Mouse (Mus musculus): ENCODE results near the gene 1700001C19Rik.

The 1700001C19Rik gene

GRCm38 (mm10) chr17:47395376-47395913 lies 41.7 kb downstream of the 1700001C19Rik start:
- in situ Hi-C loops (cut with MboI; ENCODE audit: low pct_unique_long_range_greater_than_20kb in 1 of 2, low sequenced_read_pairs in 2 of 2, unreplicated experiment in 1 of 2), result no loop called here

- in situ Hi-C loops (cut with MboI; ENCODE audit: low pct_unique_long_range_greater_than_20kb in 1 of 2, low sequenced_read_pairs in 2 of 2, unreplicated experiment in 1 of 2), result no loop called here
Observed at GRCm38 (mm10) chr17:47394223-47394869, 42.8 kb downstream of the 1700001C19Rik start.

- in situ Hi-C loops (cut with MboI; ENCODE audit: low pct_unique_long_range_greater_than_20kb in 1 of 2, low sequenced_read_pairs in 2 of 2, unreplicated experiment in 1 of 2), result no loop called here
Observed at GRCm38 (mm10) chr17:47386649-47387048, 50.5 kb downstream of the 1700001C19Rik start.

- in situ Hi-C loops (cut with MboI; ENCODE audit: low pct_unique_long_range_greater_than_20kb in 1 of 2, low sequenced_read_pairs in 2 of 2, unreplicated experiment in 1 of 2), result no loop called here
Observed at GRCm38 (mm10) chr17:47385145-47385544, 52.0 kb downstream of the 1700001C19Rik start, which contains the start of gene Guca1b. Guca1b (plus strand) TSS chr17:47385393.

GRCm38 (mm10) chr17:47384064-47384463 lies 53.1 kb downstream of the 1700001C19Rik start:
- in situ Hi-C loops (cut with MboI; ENCODE audit: low pct_unique_long_range_greater_than_20kb in 1 of 2, low sequenced_read_pairs in 2 of 2, unreplicated experiment in 1 of 2), result no loop called here

GRCm38 (mm10) chr17:47383266-47383665 lies 53.9 kb downstream of the 1700001C19Rik start:
- in situ Hi-C loops (cut with MboI; ENCODE audit: low pct_unique_long_range_greater_than_20kb in 1 of 2, low sequenced_read_pairs in 2 of 2, unreplicated experiment in 1 of 2), result no loop called here

- in situ Hi-C loops (cut with MboI; ENCODE audit: low pct_unique_long_range_greater_than_20kb in 1 of 2, low sequenced_read_pairs in 2 of 2, unreplicated experiment in 1 of 2), result no loop called here
Observed at GRCm38 (mm10) chr17:47381917-47382316, 55.3 kb downstream of the 1700001C19Rik start.

GRCm38 (mm10) chr17:47378133-47378532 lies 59.0 kb downstream of the 1700001C19Rik start:
- in situ Hi-C loops (cut with MboI; ENCODE audit: low pct_unique_long_range_greater_than_20kb in 1 of 2, low sequenced_read_pairs in 2 of 2, unreplicated experiment in 1 of 2), result no loop called here

- in situ Hi-C loops (cut with MboI; ENCODE audit: low pct_unique_long_range_greater_than_20kb in 1 of 2, low sequenced_read_pairs in 2 of 2, unreplicated experiment in 1 of 2), result no loop called here
Observed at GRCm38 (mm10) chr17:47376779-47377280, 60.3 kb downstream of the 1700001C19Rik start.

- in situ Hi-C loops (cut with MboI; ENCODE audit: low pct_unique_long_range_greater_than_20kb in 1 of 2, low sequenced_read_pairs in 2 of 2, unreplicated experiment in 1 of 2), result no loop called here
Observed at GRCm38 (mm10) chr17:47373991-47374390, 63.2 kb downstream of the 1700001C19Rik start.

- in situ Hi-C loops (cut with MboI; ENCODE audit: low pct_unique_long_range_greater_than_20kb in 1 of 2, low sequenced_read_pairs in 2 of 2, unreplicated experiment in 1 of 2), result no loop called here
Observed at GRCm38 (mm10) chr17:47371451-47371850, 65.7 kb downstream of the 1700001C19Rik start.

- in situ Hi-C loops (cut with MboI; ENCODE audit: low pct_unique_long_range_greater_than_20kb in 1 of 2, low sequenced_read_pairs in 2 of 2, unreplicated experiment in 1 of 2), result no loop called here
Observed at GRCm38 (mm10) chr17:47369087-47369443, 68.1 kb downstream of the 1700001C19Rik start.

GRCm38 (mm10) chr17:47368401-47369086 lies 68.6 kb downstream of the 1700001C19Rik start, which contains the start of gene Mrps10:
Mrps10 (plus strand) TSS chr17:47368887.
- in situ Hi-C loops (cut with MboI; ENCODE audit: low pct_unique_long_range_greater_than_20kb in 1 of 2, low sequenced_read_pairs in 2 of 2, unreplicated experiment in 1 of 2), result no loop called here
